Mouse (Mus musculus) megakaryocyte, embryonic 14.5 days (primary cell): ENCODE data around the gene Nup214. TPM values are rescaled to one million over a fixed set of nuclear protein-coding genes. Genes with fewer than 3 reads are reported as not detected.
"Not testable (repeated sequence)": the region's sequence is repeated elsewhere in the genome, so short reads cannot be mapped to it uniquely, and the experiment has no call there.

ENCODE experiments used
- H3K27me3 ChIP-seq: replicated peaks from 2 replicates; pipeline ENCODE3; 2012; ENCODE audit warnings: inconsistent platforms
- H3K36me3 ChIP-seq: replicated peaks from 2 replicates; pipeline ENCODE3; 2012; ENCODE audit warnings: low read length, inconsistent platforms, mixed read lengths
- H3K4me1 ChIP-seq: 2 replicates; pipeline ENCODE4 v1.6.1; 2012; ENCODE audit warnings: inconsistent platforms
- H3K4me3 ChIP-seq: replicated peaks from 2 replicates; pipeline ENCODE3; 2012; ENCODE audit warnings: moderate library complexity, mild to moderate bottlenecking, inconsistent platforms
- H3K9me3 ChIP-seq: 2 replicates; pipeline ENCODE4 v1.6.1; 2012; ENCODE audit warnings: inconsistent platforms
- FLI1 ChIP-seq: IDR thresholded peaks from 2 replicates; pipeline ENCODE4 v1.6.1; 2012; ENCODE audit warnings: low read length, inconsistent platforms, mixed read lengths
- GATA1 ChIP-seq: IDR thresholded peaks from 3 replicates; pipeline ENCODE4 v1.6.1; 2012; ENCODE audit warnings: mixed read lengths, low read length, inconsistent platforms, borderline replicate concordance
- polyA plus RNA-seq: library from polyadenylated mRNA; stranded (reverse); fragments of >175 nt; gene quantifications from 2 replicates; pipeline ENCODE4 v1.2.3, GENCODE M21; 2012; ENCODE audit warnings: low replicate concordance; ENCODE audit not compliant: insufficient read depth

The Nup214 gene
- polyA plus RNA-seq, 1 experiment: 14.4 TPM

DNA sequence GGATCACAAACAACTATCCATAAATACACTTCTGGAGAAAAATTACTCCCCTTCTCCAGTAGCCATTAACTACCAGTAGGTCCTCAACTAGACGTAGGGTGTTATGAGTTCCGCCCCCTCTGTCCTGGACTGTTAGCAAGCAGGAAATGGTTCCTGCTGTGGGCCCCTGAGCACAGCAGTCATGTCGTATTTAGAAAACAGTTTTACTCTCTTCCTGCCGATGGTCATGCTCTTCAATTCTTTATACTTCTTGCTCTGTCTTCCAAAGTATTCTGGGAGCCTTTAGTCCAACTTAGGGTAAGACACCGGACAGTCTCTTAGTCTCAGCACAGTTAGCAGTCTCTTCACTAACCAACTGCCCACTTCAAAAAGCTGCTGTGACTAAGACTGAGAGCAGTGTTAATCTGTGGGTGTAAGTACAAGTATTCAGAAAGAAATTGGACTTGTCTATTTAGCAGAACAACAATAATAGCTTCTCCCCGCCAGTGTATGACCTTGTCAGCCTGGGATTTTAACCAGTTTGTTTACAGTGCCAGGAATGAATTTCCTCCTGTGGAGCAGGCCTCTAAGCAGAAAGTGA is 63.1 kb downstream of the Nup214 start:
- peaks cover 48% of the 10 kb centered on the region for H3K4me1 ChIP-seq
- H3K27me3 ChIP-seq: no peaks in the 10 kb centered on the region
- TF ChIP-seq GATA1 (no peak), FLI1 (no peak)
- H3K4me3 ChIP-seq: peak overlapping the region; percentile 75
- no peaks in the 10 kb centered on the region for H3K9me3 ChIP-seq
- peaks cover 91% of the 10 kb centered on the region for H3K36me3 ChIP-seq

DNA sequence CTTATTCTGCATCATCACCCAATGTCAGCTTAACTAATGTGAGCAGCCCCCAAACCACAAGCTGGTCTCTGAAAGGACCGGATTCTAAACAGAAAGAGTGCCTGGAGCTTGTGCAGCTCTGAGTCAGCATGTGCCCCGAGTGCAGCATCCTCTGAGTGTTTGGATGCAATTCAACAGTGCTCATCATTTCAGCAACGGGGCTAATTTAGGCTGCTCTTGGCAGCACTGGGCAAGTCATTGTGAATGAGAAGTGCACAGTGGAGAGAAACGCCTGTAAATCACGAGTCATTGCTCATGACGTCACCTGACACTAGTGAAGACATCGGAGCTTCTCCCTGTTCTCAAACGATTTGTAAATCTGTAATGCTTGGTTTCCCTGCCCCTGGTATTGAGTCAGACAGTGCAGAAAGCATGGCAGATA is 64.4 kb downstream of the Nup214 start:
- peak overlapping the region; percentile 48 for H3K4me3 ChIP-seq
- H3K9me3 ChIP-seq: no peaks in the 10 kb centered on the region
- H3K27me3 ChIP-seq: no peaks in the 10 kb centered on the region
- H3K36me3 ChIP-seq: peaks cover 89% of the 10 kb centered on the region
- peaks cover 48% of the 10 kb centered on the region for H3K4me1 ChIP-seq
- TF ChIP-seq FLI1: no peak
- no peak for TF ChIP-seq GATA1

DNA sequence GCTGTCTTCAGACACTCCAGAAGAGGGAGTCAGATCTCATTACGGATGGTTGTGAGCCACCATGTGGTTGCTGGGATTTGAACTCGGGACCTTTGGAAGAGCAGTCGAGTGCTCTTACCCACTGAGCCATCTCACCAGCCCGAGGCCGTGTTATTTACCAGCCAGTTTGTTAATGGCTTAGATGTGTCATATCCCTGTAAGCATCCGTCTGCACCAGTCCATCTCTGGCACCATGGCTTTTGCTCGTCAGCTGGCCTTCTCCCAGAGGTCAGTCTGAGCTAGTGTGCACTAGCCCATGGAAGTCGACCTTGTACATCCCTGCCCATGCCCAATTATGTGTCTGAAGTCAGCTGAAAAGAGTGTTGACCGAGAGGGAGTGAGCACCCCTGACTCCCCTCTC is 66.4 kb downstream of the Nup214 start:
- H3K9me3 ChIP-seq: not testable (repeated sequence)
- H3K36me3 ChIP-seq: peaks cover 88% of the 10 kb centered on the region
- H3K4me1 ChIP-seq: peaks cover 42% of the 10 kb centered on the region

DNA sequence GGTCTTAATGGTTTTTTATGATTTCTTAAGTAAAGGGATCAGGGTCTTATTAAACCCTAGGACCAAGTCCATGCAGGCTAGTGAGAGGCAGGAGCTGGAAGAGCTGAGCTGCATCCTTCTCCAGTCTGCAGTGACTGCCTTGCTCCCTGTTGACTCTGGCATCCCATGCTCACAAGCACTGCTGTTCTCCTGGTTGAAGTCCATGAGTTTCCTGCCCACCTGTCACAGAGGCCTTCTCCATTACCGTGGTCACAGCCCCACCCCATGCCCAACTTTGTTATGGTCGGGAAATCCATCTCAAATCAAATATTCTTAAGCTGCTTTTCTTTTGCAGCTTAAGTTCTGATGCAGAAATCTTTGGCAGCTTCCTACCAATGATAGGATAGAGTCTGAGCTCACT is 66.9 kb downstream of the Nup214 start:
- Histone ChIP-seq H3K4me1 (peaks cover 40% of the 10 kb centered on the region), H3K4me3 (no peak overlapping the region), H3K27me3 (no peaks in the 10 kb centered on the region), H3K36me3 (peaks cover 88% of the 10 kb centered on the region), H3K9me3 (no peaks in the 10 kb centered on the region)
- TF ChIP-seq GATA1: no peak
- TF ChIP-seq FLI1: no peak

More for the DNA sequence above, 66.4 kb downstream of the Nup214 start:
- H3K27me3 ChIP-seq, H3K4me3 ChIP-seq: not testable (repeated sequence)

DNA sequence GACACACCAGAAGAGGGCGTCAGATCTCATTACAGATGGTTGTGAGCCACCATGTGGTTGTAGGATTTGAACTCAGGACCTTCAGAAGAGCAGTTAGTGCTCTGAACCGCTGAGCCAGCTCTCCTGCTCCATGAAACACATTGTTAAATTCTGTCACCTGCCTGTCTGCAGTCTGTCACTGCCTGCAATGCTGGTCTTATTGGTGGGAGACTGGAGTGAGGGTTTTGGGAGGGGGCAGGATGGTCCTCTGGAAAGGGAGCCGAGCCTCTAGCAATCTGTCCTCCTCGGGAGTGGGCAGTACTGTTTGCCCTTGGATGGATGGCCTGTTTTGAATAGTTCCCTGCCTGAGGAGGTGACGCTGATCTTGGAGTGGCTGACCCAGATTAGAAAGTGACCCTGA is 69.6 kb downstream of the Nup214 start:
- Histone ChIP-seq H3K36me3 (peaks cover 93% of the 10 kb centered on the region), H3K4me1 (peaks cover 12% of the 10 kb centered on the region)
- TF ChIP-seq GATA1 (no peak), FLI1 (no peak)

DNA sequence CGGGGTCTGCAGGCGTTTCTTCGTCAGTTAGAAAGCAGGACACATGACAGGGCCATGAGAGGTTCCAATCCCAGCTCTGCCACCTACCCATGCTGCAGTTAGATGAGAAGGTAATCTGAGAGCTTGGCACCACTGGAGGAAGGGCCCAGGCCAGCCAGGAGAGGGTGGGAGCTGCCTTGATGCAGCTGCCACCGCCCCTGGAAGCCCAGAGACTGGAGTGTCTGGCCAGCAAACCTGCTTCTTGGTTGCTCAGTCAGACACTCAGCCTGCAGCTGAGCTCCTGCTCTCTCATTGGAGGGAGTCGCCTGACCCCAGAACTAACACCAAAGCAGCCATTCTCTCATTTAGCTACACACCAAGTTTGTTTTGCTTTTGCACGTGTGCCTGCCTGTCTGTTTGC is 71.1 kb downstream of the Nup214 start:
- H3K27me3 ChIP-seq: no peaks in the 10 kb centered on the region
- TF ChIP-seq GATA1 (no peak), FLI1 (no peak)

More for the DNA sequence above, 69.6 kb downstream of the Nup214 start:
- H3K4me3 ChIP-seq: no peak overlapping the region
- H3K9me3 ChIP-seq: no peaks in the 10 kb centered on the region
- no peaks in the 10 kb centered on the region for H3K27me3 ChIP-seq

DNA sequence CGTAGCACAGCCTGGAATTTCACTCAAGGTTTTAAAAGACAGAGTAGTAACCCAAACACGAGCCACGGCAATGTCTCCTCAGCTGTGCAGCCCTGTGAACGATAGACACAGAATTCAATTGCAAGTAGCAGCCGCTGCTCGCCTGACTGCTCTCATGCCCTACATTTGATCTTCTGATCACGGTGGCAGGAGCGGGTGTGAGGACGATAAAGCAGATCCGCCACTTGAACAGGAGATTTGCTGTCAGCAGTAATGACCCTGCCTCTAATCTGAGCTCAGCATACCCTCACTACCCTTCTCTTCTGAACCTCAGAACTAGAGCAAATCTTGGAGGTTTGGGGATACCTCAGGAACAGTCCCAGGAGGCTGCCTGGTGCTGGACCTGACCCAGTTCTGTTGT is 71.8 kb downstream of the Nup214 start:
- TF ChIP-seq GATA1 (no peak), FLI1 (no peak)
- no peaks in the 10 kb centered on the region for H3K9me3 ChIP-seq
- no peak overlapping the region for H3K4me3 ChIP-seq
- no peaks in the 10 kb centered on the region for H3K4me1 ChIP-seq
- no peaks in the 10 kb centered on the region for H3K27me3 ChIP-seq
- H3K36me3 ChIP-seq: peaks cover 94% of the 10 kb centered on the region

More for the DNA sequence above, 71.1 kb downstream of the Nup214 start:
- peaks cover 93% of the 10 kb centered on the region for H3K36me3 ChIP-seq
- no peaks in the 10 kb centered on the region for H3K9me3 ChIP-seq
- H3K4me3 ChIP-seq: no peak overlapping the region
- H3K4me1 ChIP-seq: no peaks in the 10 kb centered on the region

DNA sequence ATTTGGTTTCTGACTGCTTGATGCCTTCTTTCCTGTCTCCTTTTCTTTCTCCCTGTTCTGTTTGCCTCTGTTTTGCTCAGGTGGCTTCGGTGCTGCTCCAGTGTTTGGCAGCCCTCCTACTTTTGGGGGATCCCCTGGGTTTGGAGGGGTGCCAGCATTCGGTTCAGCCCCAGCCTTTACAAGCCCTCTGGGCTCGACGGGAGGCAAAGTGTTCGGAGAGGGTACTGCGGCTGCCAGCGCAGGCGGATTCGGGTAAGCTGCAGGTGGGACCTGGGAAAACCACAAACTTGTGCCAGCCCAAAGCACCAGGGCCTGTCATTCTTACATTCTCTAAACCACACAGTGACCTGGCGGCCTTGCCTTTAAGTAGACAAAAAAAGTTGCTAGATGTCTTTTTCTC is 73.1 kb downstream of the Nup214 start:
- Histone ChIP-seq H3K27me3 (no peaks in the 10 kb centered on the region), H3K4me1 (no peaks in the 10 kb centered on the region), H3K4me3 (no peak overlapping the region), H3K9me3 (no peaks in the 10 kb centered on the region), H3K36me3 (peaks cover 95% of the 10 kb centered on the region)
- TF ChIP-seq GATA1: no peak
- no peak for TF ChIP-seq FLI1

DNA sequence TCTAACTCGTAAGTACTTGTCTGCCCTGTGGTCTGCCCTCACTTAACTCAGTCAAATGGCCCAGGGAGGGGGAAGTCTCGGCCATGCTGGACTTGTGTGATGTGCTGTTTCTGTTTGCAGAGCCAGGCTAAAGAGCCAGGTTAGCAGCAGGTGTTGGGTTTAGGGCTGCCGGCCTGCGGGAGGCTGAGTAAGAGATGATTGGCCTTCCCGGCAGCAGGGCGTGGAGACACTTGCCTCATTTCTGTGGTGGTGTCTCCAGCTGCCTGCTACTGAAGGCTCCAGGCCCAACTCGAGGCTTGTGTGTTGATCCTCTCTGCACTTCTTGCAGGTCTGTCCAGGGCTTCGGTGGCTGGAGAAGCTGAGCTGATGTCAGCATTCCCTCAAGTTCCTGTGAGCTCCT is 77.6 kb downstream of the Nup214 start:
- Histone ChIP-seq H3K27me3 (no peaks in the 10 kb centered on the region), H3K9me3 (no peaks in the 10 kb centered on the region), H3K4me1 (peaks cover 21% of the 10 kb centered on the region), H3K36me3 (peaks cover 78% of the 10 kb centered on the region), H3K4me3 (no peak overlapping the region)
- no peak for TF ChIP-seq FLI1
- no peak for TF ChIP-seq GATA1

DNA sequence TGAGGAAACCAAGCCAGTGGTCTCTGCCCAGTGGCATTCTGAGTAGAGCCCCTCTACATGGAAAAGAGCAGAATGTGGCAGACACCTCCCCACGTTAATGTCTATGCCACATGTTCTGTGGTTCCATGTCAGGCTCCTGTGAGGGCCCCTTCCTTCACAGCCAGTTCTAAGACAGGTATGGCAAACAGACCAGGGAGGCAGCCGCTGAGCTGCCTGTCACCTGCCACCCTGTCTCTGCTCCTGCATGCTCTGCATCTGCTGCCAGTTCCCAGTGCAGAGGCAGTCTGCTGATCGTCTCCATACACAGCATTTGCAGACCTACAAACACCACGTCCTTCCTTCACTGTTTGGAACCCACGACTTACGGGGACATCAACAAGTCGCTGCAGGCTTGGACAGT is 78.2 kb downstream of the Nup214 start:
- no peak overlapping the region for H3K4me3 ChIP-seq
- peaks cover 75% of the 10 kb centered on the region for H3K36me3 ChIP-seq

More for the DNA sequence above, 78.2 kb downstream of the Nup214 start:
- Histone ChIP-seq H3K4me1 (peaks cover 27% of the 10 kb centered on the region), H3K27me3 (no peaks in the 10 kb centered on the region), H3K9me3 (no peaks in the 10 kb centered on the region)
- no peak for TF ChIP-seq GATA1
- TF ChIP-seq FLI1: no peak
